Mouse (Mus musculus): ENCODE data around the gene Gm20219. TPM values are rescaled to one million over a fixed set of nuclear protein-coding genes. Genes with fewer than 3 reads are reported as not detected.

The Gm20219 gene
- total RNA-seq, 2 experiments from 2014 or later = 1.5 to 2.5 TPM

Other genes with a start within 250 kb of the Gm20219 start
- gene Kdm4b, start 228.3 kb downstream of the Gm20219 start, total RNA-seq (2015; ENCODE audit: low replicate concordance) = 1.7 and 5.0 TPM in 2 replicates
- 2.9 and 3.5 TPM in 2 replicates for gene Kdm4b, start 228.3 kb downstream of the Gm20219 start, total RNA-seq (2017; ENCODE audit: low replicate concordance)
- gene Ptprs, start 77.9 kb downstream of the Gm20219 start, total RNA-seq (2015; ENCODE audit: low replicate concordance) = 4.8 and 7.3 TPM in 2 replicates
- gene Ptprs, start 77.9 kb downstream of the Gm20219 start, total RNA-seq (2017; ENCODE audit: low replicate concordance) = 2.0 and 8.1 TPM in 2 replicates
- gene Znrf4, start 42.0 kb downstream of the Gm20219 start, total RNA-seq (2015; ENCODE audit: low replicate concordance) = not detected in 2 replicates
- gene Znrf4, start 42.0 kb downstream of the Gm20219 start, total RNA-seq (2017; ENCODE audit: low replicate concordance) = not detected in 2 replicates
- gene Safb2, start 30.2 kb upstream of the Gm20219 start, total RNA-seq (2015; ENCODE audit: low replicate concordance) = 71.9 and 87.0 TPM in 2 replicates
- gene Safb2, start 30.2 kb upstream of the Gm20219 start, total RNA-seq (2017; ENCODE audit: low replicate concordance) = 316 and 354 TPM in 2 replicates
- 36.9 and 61.2 TPM in 2 replicates for gene Safb, start 30.4 kb upstream of the Gm20219 start, total RNA-seq (2015; ENCODE audit: low replicate concordance)
- 116 and 186 TPM in 2 replicates for gene Safb, start 30.4 kb upstream of the Gm20219 start, total RNA-seq (2017; ENCODE audit: low replicate concordance)
- 16.3 and 18.6 TPM in 2 replicates for gene 2410015M20Rik, start 55.4 kb upstream of the Gm20219 start, total RNA-seq (2015; ENCODE audit: low replicate concordance)
- gene 2410015M20Rik, start 55.4 kb upstream of the Gm20219 start, total RNA-seq (2017; ENCODE audit: low replicate concordance) = 16.2 and 50.3 TPM in 2 replicates
- 298 and 319 TPM in 2 replicates for gene Rpl36, start 59.0 kb upstream of the Gm20219 start, total RNA-seq (2015; ENCODE audit: low replicate concordance)
- gene Rpl36, start 59.0 kb upstream of the Gm20219 start, total RNA-seq (2017; ENCODE audit: low replicate concordance) = 323 TPM in 2 replicates
- gene Lonp1, start 72.5 kb upstream of the Gm20219 start, total RNA-seq (2015; ENCODE audit: low replicate concordance) = 4.2 and 5.0 TPM in 2 replicates
- 13.0 and 13.5 TPM in 2 replicates for gene Lonp1, start 72.5 kb upstream of the Gm20219 start, total RNA-seq (2017; ENCODE audit: low replicate concordance)
- not detected in 2 replicates for gene Catsperd, start 73.8 kb upstream of the Gm20219 start, total RNA-seq (2015; ENCODE audit: low replicate concordance)
- not detected in 2 replicates for gene Catsperd, start 73.8 kb upstream of the Gm20219 start, total RNA-seq (2017; ENCODE audit: low replicate concordance)
- gene Ranbp3, start 118.9 kb upstream of the Gm20219 start, total RNA-seq (2015; ENCODE audit: low replicate concordance) = 6.1 and 11.7 TPM in 2 replicates
- gene Ranbp3, start 118.9 kb upstream of the Gm20219 start, total RNA-seq (2017; ENCODE audit: low replicate concordance) = 18.0 and 25.0 TPM in 2 replicates
- gene Ndufa11, start 163.4 kb upstream of the Gm20219 start, total RNA-seq (2015; ENCODE audit: low replicate concordance) = 17.7 and 29.7 TPM in 2 replicates
- gene Ndufa11, start 163.4 kb upstream of the Gm20219 start, total RNA-seq (2017; ENCODE audit: low replicate concordance) = 21.3 and 29.1 TPM in 2 replicates
- 0.38 and 1.0 TPM in 2 replicates for gene Vmac, start 163.6 kb upstream of the Gm20219 start, total RNA-seq (2015; ENCODE audit: low replicate concordance)
- 1.4 and 8.3 TPM in 2 replicates for gene Vmac, start 163.6 kb upstream of the Gm20219 start, total RNA-seq (2017; ENCODE audit: low replicate concordance)
- gene Nrtn, start 203.1 kb upstream of the Gm20219 start, total RNA-seq (2015; ENCODE audit: low replicate concordance) = not detected in 2 replicates
- 0.51 TPM in 1 of 2 replicates, not detected in the other for gene Nrtn, start 203.1 kb upstream of the Gm20219 start, total RNA-seq (2017; ENCODE audit: low replicate concordance)
- gene Dus3l, start 210.4 kb upstream of the Gm20219 start, total RNA-seq (2015; ENCODE audit: low replicate concordance) = 0.84 and 5.6 TPM in 2 replicates
- gene Dus3l, start 210.4 kb upstream of the Gm20219 start, total RNA-seq (2017; ENCODE audit: low replicate concordance) = 5.4 and 5.9 TPM in 2 replicates
- not detected in 2 replicates for gene Prr22, start 215.9 kb upstream of the Gm20219 start, total RNA-seq (2015; ENCODE audit: low replicate concordance)
- gene Prr22, start 215.9 kb upstream of the Gm20219 start, total RNA-seq (2017; ENCODE audit: low replicate concordance) = not detected in 2 replicates